Mouse (Mus musculus) adrenal gland, postnatal 10 days (tissue): Measurements from ENCODE around the gene Rabgap1l. TPM values are rescaled to one million over a fixed set of nuclear protein-coding genes. Genes with fewer than 3 reads are reported as not detected.
A peak's percentile ranks its signal among the peaks of the same experiment; 100 is the strongest.

Experiments
- DNase-seq: peaks from one replicate; pipeline ENCODE4 v3.0.0; 2021; ENCODE audit warnings: mixed read lengths
- total RNA-seq, 2 experiments: library from RNA; stranded (reverse); gene quantifications; 2 replicates each; pipeline ENCODE4 v1.2.3; 2021

Gene Rabgap1l
- total RNA-seq, 2 experiments from 2014 or later = 31.3 to 34.1 TPM

GRCm38 (mm10) chr1:160374490-160374889 lies 418.5 kb downstream of the Rabgap1l start:
- DNase-seq = no peak

GRCm38 (mm10) chr1:160373306-160373705 lies 419.7 kb downstream of the Rabgap1l start:
- DNase-seq = no peak

- DNase-seq = no peak
These were observed 421.3 kb downstream of the Rabgap1l start for GRCm38 (mm10) chr1:160371696-160372095.

DNA sequence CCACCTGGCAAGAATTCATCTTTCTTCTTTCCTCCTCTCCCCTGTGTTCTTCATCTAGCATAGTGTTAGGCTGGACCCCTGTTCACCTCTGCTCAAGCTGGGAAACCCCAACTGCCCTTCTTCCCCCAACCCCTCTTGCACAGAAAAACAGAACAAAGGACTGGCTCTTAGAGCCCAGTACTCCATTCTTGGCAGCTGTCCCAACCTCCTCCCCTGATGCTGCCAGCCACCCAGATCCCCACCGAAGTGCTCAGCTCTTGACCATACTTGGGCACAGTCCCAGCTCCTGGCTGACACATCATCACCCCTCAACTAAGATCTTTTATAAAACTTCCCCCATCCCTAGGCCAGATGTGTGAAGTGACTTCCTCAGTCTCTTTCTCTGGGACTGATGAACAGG lies 422.5 kb downstream of the Rabgap1l start:
- no peak for DNase-seq

GRCm38 (mm10) chr1:160366615-160367014 lies 426.4 kb downstream of the Rabgap1l start:
- DNase-seq = no peak

- DNase-seq = no peak
These were observed 435.7 kb downstream of the Rabgap1l start for GRCm38 (mm10) chr1:160357268-160357667.

DNA sequence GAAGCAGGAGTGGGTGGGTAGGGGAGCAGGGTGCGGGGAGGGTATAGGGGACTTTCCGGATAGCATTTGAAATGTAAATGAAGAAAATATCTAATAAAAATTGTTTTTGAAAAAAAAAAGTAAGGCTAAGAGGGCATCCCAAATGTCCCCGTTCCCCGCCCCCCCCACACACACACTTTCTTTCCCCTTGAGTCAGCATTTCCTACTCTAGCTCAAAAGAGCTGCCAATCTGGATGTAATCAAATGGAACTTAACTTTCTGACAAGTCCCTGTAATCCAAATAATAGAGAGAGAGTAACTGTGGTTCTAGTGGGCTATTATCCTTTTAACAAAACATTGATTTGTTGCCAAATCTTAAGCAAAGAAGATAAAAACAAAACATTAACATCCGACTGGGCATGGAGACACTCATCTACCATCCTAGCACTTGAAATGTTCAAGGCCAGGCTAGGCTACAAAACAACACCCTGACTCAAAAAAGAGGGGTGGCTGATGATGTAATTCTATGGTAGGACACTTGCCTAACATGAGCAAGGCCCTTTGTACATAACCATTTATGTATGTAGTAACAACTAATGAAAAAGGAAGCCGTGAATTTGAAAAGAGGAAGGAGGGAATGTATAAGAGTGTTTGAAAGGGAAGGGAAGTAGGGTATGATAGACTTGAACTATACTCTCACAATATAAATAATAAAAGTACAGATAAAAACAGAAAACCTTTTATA lies 439.1 kb downstream of the Rabgap1l start:
- no peak for DNase-seq

GRCm38 (mm10) chr1:160352309-160352708 lies 440.7 kb downstream of the Rabgap1l start:
- no peak for DNase-seq

DNA sequence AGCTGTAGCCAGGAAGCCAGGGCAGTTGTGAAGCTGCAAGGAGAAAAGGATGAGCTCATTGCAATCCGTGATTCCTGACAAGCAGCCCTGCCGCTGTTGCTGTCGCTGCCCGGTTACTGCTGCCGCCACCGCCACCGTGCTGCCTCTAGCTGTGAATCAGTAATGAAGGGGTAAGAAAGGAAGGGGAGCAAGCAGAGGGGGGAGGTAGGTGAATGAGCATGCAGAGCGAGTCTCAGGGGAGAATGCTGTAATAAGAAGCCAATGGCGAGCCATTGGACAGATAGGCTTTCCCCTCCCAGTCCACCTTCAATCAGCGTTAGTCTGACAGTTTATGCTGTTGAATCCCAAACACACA lies 441.2 kb downstream of the Rabgap1l start:
- DNase-seq = peak; percentile 48

DNA sequence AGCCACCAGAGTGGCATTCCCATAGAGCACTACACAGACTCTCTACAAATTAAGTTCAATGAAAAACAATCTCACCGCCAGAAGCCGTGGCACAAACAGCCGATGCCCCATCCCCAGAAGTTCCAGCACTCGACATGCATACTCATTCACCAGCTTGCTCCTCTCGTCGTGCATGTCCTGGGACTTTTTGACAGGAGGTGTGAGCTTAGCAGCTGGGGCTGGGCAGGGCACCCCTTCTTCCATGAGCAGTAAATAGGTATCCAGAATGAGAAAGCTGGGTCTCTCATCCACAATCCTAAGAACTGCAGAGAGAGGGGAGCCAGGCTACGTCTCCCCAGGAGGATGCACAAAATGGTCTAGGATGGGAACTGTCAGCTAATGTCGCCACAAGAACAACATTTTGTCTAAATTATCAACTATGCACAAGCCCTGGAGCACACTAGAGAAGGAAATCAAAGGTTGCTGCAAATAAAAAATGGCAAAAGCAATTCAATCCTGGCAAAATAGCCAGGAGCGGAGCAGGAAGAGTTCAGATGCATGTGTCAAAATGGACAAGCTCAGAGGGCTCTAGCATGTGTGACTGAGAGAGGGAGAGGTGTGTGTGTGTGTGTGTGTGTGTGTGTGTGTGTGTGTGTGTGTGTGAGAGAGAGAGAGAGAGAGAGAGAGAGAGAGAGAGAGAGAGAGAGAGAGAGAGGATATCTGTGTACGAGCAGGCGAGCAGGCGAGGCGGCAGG lies 441.7 kb downstream of the Rabgap1l start:
- DNase-seq = no peak

DNA sequence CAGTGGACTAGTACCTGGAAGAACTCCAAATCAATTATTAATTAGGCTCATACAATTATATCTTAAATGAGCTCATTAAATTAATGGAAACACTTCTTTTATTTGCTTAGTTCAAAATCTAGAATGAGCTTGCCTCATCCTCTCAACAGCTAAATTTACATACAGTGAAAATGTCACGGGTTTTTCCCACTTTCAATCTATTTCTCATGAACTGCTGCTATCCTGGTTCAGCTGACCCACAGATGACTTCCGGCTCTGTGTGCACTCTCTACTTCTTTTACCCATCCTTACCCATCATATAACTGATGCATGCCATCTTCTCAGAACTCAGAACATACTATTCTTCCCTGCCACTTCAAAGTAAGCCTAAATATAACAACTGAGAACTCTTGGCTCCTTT lies 452.4 kb downstream of the Rabgap1l start:
- DNase-seq = no peak

- no peak for DNase-seq
These were observed 453.6 kb downstream of the Rabgap1l start for GRCm38 (mm10) chr1:160339374-160339773.

DNA sequence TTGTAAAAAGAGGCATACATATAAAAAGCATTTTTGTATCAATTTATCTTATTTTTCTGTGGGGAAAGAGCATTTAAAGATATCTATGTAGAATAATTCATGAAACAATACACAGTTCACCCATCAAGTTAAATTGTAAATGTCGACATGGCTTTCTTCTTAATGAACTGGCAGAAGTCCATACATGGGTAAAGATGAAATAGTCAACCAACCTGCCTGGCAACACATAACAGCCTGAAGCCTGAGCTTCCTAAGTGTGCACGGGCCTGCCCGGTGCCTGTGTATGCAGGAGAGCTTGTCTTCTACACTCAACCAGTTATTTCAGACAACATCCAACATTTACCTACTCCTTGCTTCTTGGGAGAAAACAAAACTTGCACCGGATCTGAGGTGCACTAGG lies 458.2 kb downstream of the Rabgap1l start:
- no peak for DNase-seq

DNA sequence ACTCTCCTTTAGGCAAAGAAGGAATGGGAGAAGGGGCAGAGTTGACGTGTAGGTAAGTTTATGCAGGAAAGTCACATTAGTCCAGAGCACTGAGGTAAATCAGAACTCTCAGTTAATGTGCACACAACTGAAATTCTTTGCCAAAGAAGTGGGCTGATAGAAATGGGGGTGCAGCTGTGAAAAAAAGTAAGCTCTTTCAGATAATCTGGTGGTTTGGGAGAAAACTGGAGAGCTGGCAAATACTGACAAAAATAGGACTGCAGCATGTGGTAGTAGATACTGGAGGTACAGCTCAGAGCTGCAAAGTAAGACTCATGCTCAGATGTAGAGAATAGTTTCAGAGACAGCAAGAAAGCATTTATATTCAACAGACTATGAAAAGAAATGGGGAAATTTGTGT lies 462.2 kb downstream of the Rabgap1l start:
- no peak for DNase-seq

DNA sequence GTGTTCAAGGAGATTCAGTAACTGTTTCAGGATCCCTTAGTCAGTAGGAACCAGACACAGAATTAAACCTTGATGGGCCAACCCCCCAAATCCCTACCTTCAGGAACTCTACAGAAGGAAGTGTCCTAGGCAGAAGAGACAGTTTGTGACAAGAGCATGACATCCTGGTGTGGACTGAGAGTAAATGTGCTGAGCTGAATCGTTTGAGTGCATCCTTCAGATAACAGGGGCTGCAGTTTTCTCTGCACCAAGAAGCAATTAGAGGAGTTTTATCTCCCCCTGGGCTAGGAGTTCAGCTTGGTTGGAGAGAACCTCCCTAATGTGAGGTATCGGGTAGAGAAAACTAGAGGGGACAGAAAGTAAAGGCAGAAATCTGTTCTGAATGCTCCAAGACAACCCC lies 462.8 kb downstream of the Rabgap1l start:
- DNase-seq = no peak

GRCm38 (mm10) chr1:160329788-160330187 lies 463.2 kb downstream of the Rabgap1l start:
- no peak for DNase-seq

DNA sequence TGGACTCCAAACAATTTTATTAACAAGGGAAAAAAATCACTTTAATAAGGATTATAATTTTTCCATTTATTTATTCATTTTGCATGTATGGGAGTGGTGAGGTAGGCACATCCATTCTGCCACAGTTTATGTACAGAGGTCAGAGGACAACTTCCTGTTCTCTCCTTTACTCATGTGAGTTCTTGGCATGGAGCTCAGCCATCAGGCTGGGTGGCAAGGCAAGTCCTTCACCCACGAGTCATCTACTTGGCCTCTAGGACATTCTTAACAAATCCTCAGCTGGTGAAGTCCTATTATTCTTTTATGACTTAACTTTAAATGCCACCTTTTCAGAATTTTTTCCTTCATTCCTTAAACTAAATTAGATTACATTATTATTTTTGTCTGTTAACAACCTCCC lies 465.5 kb downstream of the Rabgap1l start:
- DNase-seq = no peak

DNA sequence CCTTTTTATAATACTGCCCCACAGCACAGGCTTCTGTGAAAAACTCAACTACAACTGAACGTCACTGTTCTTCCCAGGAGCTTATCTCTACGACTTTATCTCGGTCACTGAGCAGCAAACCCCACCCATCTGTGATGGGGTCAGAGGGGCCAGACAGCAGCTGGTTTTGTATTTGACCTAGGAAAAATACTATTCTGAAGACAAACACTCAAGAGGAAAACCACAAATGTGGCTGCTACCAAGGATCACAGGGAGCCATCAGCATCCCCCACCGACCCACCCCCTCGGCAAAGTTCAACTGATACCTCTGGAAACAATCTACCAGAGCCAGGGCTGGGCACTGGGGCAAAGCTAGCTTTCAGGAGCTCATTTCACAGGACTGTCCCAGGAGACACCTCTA lies 467.5 kb downstream of the Rabgap1l start:
- DNase-seq = no peak

GRCm38 (mm10) chr1:160320690-160321089 lies 472.3 kb downstream of the Rabgap1l start:
- DNase-seq = no peak

DNA sequence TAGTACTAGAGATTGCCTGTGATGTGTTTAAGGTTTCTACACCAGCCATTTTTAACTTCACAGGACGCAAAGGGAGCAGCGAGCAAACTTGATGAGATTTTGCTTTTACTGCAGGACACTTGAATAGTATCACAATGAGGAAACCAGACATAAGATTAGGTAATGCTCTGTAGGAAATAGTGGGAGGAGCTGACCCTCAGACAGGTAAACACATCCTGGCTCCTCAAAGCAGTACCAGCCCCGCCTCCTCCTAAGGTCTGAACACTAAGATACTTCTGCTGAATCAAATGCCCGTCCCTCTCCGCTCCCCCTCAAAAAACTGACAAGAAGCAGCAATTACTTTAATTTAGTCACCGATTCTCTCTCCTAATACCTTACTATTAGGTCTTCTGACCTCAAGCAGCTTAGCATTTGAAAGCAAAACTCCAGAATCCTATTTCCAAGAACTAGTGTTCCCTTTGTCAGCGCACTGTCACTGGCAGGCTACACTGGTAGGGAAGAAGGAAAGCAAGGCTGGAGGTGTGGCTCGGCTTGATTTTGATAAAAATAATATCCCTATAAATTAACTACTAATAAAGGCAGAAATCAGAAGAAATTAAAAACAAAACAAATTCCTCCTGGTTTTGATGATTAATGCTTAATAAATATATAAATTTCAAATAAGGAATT lies 474.8 kb downstream of the Rabgap1l start:
- DNase-seq = no peak

DNA sequence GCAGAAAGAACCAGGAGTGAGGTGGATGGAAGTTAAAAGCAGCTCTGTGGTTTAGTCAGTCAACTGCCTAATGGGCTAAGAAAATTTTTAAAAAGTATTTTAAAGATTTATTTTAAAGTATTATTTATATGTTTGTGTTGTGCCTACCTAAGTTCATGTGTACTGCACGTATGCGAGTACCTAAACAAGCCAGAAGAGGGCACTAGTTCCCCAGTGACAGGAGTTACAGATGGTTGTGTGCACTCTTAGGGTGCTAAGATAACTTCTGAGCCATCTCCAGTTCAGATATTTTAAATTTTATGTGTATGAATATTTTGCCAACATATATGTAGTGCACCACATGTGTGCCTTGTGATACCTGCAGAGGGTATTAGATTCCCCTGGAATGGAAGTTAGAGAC lies 476.8 kb downstream of the Rabgap1l start:
- DNase-seq = no peak

GRCm38 (mm10) chr1:160312658-160313057 lies 480.4 kb downstream of the Rabgap1l start:
- DNase-seq = no peak

GRCm38 (mm10) chr1:160311861-160312260 lies 481.1 kb downstream of the Rabgap1l start:
- no peak for DNase-seq
